Mouse (Mus musculus): ENCODE results near the gene Usp17le.
"Not testable (repeated sequence)": the region's sequence is repeated elsewhere in the genome, so short reads cannot be mapped to it uniquely, and the experiment has no call there.

Gene Usp17le

DNA sequence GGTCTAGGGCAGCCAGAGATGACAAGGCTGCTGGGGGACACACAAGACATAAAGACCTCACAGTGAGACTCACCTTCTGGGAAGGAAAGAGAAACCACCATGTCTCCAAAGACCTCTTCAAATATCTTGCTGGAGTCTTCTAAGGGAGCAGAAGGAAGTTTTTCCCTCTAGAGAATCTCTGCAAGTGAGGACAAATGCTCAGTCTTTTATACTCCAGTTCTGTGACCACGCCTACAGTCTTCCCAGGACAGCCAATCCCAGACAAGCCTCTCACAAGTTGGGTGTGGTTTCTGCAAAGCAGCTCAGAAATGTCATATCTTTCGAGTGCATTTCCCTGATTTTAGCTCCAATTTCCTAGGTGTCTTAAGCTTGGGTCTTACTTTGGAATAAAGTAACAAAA, at the start of gene Usp17le:
Gene Usp17le, minus strand, starts transcription at position 101 of the 400 bp plus-strand sequence.
- DNase-seq, result not testable (repeated sequence)

GRCm38 (mm10) chr7:104810335-104810734, 33.1 kb upstream of the Usp17le start:
- DNase-seq, result not testable (repeated sequence)

GRCm38 (mm10) chr7:104790796-104791195, 13.5 kb upstream of the Usp17le start:
- DNase-seq, result no peak
